Mouse (Mus musculus): ENCODE measurements around the gene Psg16. TPM values are rescaled to one million over a fixed set of nuclear protein-coding genes. Genes with fewer than 3 reads are reported as not detected.

The Psg16 gene
- polyA plus RNA-seq (2012; rRNA removed; ENCODE audit: low replicate concordance): not detected in 2 replicates

DNA sequence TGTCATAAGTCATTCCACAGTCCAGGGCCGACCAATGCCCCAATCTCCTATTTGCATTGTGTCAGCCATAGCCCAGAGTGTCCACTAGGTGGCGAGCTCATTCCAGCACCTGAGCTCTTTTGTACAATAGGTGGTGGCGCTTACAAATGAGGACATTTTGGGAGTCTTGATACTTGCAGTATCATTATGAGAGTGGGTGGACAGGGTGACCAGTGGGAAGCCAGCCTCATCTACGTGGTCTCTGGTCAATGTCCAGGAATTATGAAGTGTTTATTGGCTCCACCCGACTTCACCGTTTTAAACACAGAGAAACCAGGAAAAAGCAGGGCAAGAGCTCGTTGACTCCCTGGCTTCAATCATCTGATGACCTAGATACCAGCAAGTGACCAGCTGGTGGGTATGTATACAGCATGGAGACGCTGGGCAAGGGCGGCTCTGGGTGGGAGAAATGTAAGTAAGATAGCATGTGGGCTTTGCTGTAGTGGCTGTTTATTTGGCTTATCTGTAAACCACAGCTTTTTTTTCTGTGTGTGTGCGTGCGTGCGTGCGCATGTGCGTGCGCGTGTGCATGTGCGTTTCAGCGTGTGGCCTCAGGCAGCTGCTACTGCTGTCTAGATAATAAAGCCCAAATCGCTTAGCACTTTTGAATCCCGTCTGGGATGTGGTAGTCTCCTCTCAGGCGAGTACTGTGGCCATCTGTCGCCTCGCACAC lies at the start of gene Psg16:
Gene Psg16 (plus strand): TSS at position 137 of the 712 bp plus-strand sequence.

DNA sequence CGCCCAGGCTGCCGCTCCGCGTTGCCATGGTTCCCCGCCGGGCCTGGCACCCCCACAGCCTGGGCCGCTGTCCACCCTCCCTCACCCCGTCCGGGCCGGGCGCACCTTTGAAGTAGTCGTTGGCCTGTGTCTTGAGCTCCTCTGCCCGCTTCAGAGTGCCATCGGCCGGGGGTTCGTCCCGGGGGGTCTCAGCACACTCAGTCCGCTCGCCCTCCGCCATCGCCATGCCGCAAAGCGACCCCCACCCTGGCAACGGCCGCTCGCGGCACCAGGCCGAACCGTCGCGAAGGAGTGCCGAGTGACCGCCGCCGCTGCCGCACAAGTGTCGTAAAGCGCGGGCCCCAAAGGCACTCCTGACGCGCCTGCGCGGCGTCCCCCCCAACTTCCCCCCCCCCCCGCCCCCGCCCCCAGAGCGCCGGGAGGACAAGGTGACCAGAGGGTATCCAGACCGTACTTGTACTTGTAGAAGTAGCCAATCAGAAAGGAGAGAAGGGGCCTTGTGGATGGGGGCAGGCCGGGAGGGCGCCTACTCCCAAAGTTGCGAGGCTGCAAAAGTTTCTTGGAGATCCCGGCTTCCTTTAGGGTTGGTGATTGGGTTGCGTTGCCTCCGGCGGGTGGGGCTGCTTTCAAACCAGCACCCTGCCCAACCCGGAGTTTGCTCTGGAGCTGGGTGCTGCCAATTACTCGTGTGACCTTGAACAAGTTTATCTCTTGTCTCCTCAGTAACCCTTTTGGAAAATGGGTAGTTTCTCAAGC lies 46.1 kb upstream of the Psg16 start, which contains the start of gene Ppp5c:
Gene Ppp5c (minus strand): TSS at position 337 of the 756 bp plus-strand sequence.

DNA sequence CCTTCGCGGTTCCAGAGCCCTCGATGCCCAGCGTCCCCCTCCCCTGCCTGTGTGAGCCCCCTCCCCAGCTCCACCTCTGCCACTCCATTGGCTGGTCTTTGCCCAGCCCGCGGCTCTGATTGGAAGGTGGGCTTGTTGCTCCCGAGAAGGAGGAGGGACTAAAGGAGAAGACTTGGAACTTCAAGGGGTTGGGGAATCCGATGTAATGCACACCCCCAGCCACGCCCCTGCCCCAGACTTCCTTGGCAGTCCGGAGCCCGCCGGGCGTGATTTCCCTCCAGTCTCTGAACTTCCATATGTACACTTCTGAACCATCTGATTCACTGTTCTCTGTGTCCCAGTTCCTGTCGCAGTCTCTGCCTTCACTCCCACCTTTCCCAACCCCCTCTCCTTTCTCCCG lies 11.5 kb upstream of the Psg16 start, which contains the start of gene Hif3a:
Gene Hif3a (minus strand): TSS at position 39 of the 400 bp plus-strand sequence.

DNA sequence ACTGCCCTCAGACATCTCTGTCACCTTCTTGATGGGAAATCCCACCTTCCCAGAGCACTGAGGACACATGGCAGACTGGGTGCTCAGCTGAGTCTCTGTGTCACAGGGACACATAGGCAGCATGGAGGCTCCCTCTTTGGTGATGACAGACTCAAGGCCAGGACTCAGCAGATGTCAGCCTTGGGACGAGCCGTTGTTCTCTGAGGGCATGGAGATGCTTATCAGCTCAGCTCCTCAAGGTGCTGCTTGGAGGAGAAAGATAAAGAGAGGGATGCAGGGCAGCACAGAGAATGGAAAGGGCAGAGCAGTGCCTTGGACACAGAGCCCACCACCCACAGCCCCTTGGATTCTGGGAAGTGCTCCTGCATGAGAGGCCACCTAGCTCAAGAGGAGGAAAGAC lies 76.1 kb downstream of the Psg16 start, which contains the start of gene Ceacam3:
Gene Ceacam3 (plus strand): TSS at position 352 of the 400 bp plus-strand sequence.

Other genes with a start within 250 kb of the Psg16 start
- 32.0 and 33.9 TPM in 2 replicates for gene Prkd2, start 231.1 kb upstream of the Psg16 start, polyA plus RNA-seq (2012; rRNA removed; ENCODE audit: low replicate concordance)
- gene Dact3, start 198.7 kb upstream of the Psg16 start, polyA plus RNA-seq (2012; rRNA removed; ENCODE audit: low replicate concordance): 31.7 and 37.6 TPM in 2 replicates
- gene Gng8, start 182.3 kb upstream of the Psg16 start, polyA plus RNA-seq (2012; rRNA removed; ENCODE audit: low replicate concordance): 2.0 and 3.0 TPM in 2 replicates
- 1.3 and 1.9 TPM in 2 replicates for gene Ptgir, start 167.6 kb upstream of the Psg16 start, polyA plus RNA-seq (2012; rRNA removed; ENCODE audit: low replicate concordance)
- gene Calm3, start 149.9 kb upstream of the Psg16 start, polyA plus RNA-seq (2012; rRNA removed; ENCODE audit: low replicate concordance): 334 and 532 TPM in 2 replicates
- 1.5 and 2.1 TPM in 2 replicates for gene Pnmal2, start 129.4 kb upstream of the Psg16 start, polyA plus RNA-seq (2012; rRNA removed; ENCODE audit: low replicate concordance)
- 0.06 TPM in 2 replicates for gene Pnmal1, start 114.4 kb upstream of the Psg16 start, polyA plus RNA-seq (2012; rRNA removed; ENCODE audit: low replicate concordance)
- 0.06 TPM in 1 of 2 replicates, not detected in the other for gene Gm42372, start 91.0 kb upstream of the Psg16 start, polyA plus RNA-seq (2012; rRNA removed; ENCODE audit: low replicate concordance)
- gene Ccdc8, start 81.3 kb upstream of the Psg16 start, polyA plus RNA-seq (2012; rRNA removed; ENCODE audit: low replicate concordance): 0.47 and 0.77 TPM in 2 replicates
- gene Ppp5c, start 46.1 kb upstream of the Psg16 start, polyA plus RNA-seq (2012; rRNA removed; ENCODE audit: low replicate concordance): 206 and 275 TPM in 2 replicates
- gene Hif3a, start 11.6 kb upstream of the Psg16 start, polyA plus RNA-seq (2012; rRNA removed; ENCODE audit: low replicate concordance): 0.23 and 1.1 TPM in 2 replicates
- gene Ceacam3, start 76.2 kb downstream of the Psg16 start, polyA plus RNA-seq (2012; rRNA removed; ENCODE audit: low replicate concordance): not detected in 2 replicates
- gene Psg29, start 129.4 kb downstream of the Psg16 start, polyA plus RNA-seq (2012; rRNA removed; ENCODE audit: low replicate concordance): not detected in 2 replicates

Measured in duodenum, adult 2 months (tissue).